Mouse (Mus musculus): Measurements from ENCODE around the gene Cldn15. TPM values are rescaled to one million over a fixed set of nuclear protein-coding genes. Genes with fewer than 3 reads are reported as not detected.
A peak's percentile ranks its signal among the peaks of the same experiment; 100 is the strongest.

Gene Cldn15
- total and polyA plus RNA-seq, 3 experiments, result 0.25 to 0.29 TPM; not detected in 1

DNA sequence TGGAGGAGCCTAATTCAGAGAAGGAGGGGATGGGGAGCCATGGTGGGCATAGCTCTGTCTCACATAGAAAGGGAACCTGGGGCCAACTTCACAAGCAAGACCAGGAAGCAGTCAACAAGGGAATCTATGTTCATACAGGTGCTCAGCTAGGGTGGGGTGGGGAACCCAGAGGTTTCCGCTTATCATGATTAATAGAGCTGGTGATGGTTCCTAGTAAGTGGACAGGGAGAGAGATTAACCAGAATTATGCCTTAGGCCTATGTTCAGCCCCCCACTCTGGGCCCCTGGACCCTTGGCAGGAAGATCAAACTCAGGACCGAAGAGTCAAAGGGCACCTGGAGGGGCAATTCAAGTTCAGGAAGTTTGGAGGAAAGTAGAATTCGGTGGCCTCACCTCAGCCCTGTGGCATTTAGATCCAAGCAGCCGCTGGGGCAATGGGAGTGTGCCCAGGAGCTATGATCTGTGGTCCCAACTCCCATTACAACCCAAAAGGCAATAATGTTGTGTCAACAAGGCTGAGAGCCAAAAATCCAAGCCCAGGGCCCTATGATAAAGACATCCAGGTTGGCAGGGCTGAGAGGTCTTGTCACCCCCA lies 542 bp downstream of the Cldn15 start:
- H3K9ac ChIP-seq (ENCODE audit: insufficient read depth, low read depth), result no peak overlapping the region
- H3K4me2 ChIP-seq (ENCODE audit: insufficient read depth, low read depth, poor library complexity, severe bottlenecking), result no peak overlapping the region
- H3K4me3 ChIP-seq (replicated peaks in 1 of 3; ENCODE audit: low read depth in 2 of 3, low read length in 2 of 3, poor library complexity in 1 of 3), result no peak overlapping the region
- TF ChIP-seq POLR2AphosphoS2 (IDR thresholded peaks at IDR 0.05; ENCODE audit: low read depth, low read length) (0 out of 2 replicates have a peak, but pooled peaks have one; percentile 51), TBP (conservative IDR thresholded peaks at IDR 0.05; ENCODE audit: low read depth, low read length) (no peak)
- H3K27ac ChIP-seq (ENCODE audit: insufficient read depth, low read depth), result no peak overlapping the region
- no peak for DNase-seq (ENCODE audit: extremely low read depth)
- peaks cover 0 to 9% of the 10 kb centered on the region in 2 experiments; a peak in 2 of 4 replicates for H3K4me1 ChIP-seq (ENCODE audit: control insufficient read depth in 1 of 2, insufficient read depth in 2 of 2)
- in situ Hi-C loops (cut with MboI; ENCODE audit: low pct_ligation_motif_present, low pct_unique_long_range_greater_than_20kb, low sequenced_read_pairs), result no loop called here
- peaks cover 35 to 69% of the 10 kb centered on the region in 2 experiments for H3K36me3 ChIP-seq (replicated peaks in 1 of 2; ENCODE audit: control insufficient read depth in 1 of 2, insufficient read depth in 1 of 2, low read length in 1 of 2)
- H3K9me3 ChIP-seq (replicated peaks; ENCODE audit: low read length), result no peaks in the 10 kb centered on the region
- H3K79me2 ChIP-seq (replicated peaks; ENCODE audit: control insufficient read depth, extremely low read depth, insufficient read depth, poor library complexity, severe bottlenecking), result no peaks in the 10 kb centered on the region
- dilution Hi-C loops (cut with MboI; ENCODE audit: extremely low pct_ligation_motif_present, extremely low pct_unique_long_range_greater_than_20kb, low sequenced_read_pairs), result no loop called here
- no peaks in the 10 kb centered on the region for H3K27me3 ChIP-seq (replicated peaks)

DNA sequence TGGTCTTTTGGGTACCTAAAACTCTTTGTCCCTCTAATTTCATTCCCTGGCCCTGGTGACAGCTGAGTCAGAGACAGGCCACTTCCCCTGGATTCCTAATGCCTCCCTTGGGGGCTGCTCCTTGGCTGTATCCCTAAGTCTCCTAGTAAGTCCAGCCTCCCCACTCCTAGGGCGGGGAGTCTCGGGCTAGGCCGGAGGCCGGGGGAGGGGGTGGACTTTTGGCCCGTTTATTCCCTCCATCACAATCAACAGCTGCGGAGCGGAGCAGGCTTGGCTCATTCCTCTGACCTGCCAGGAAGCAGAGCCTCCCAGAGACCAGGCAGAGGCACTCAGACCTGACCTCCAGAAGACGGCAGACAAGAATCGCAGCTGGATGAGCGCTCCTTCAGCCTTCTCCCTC lies 1.2 kb downstream of the Cldn15 start:
- peaks cover 35 to 69% of the 10 kb centered on the region in 2 experiments for H3K36me3 ChIP-seq (replicated peaks in 1 of 2; ENCODE audit: control insufficient read depth in 1 of 2, insufficient read depth in 1 of 2, low read length in 1 of 2)
- H3K9ac ChIP-seq (ENCODE audit: insufficient read depth, low read depth), result no peak overlapping the region
- no peak overlapping the region for H3K27ac ChIP-seq (ENCODE audit: insufficient read depth, low read depth)
- in situ Hi-C loops (cut with MboI; ENCODE audit: low pct_ligation_motif_present, low pct_unique_long_range_greater_than_20kb, low sequenced_read_pairs) (no loop called here), dilution Hi-C loops (cut with MboI; ENCODE audit: extremely low pct_ligation_motif_present, extremely low pct_unique_long_range_greater_than_20kb, low sequenced_read_pairs) (no loop called here)
- H3K4me1 ChIP-seq (ENCODE audit: control insufficient read depth in 1 of 2, insufficient read depth in 2 of 2), result peaks cover 0 to 9% of the 10 kb centered on the region in 2 experiments; a peak in 2 of 4 replicates
- no peak for DNase-seq (ENCODE audit: extremely low read depth)
- H3K4me3 ChIP-seq (replicated peaks in 1 of 3; ENCODE audit: low read depth in 2 of 3, low read length in 2 of 3, poor library complexity in 1 of 3), result no peak overlapping the region
- no peak overlapping the region for H3K4me2 ChIP-seq (ENCODE audit: insufficient read depth, low read depth, poor library complexity, severe bottlenecking)
- H3K27me3 ChIP-seq (replicated peaks), result no peaks in the 10 kb centered on the region
- H3K9me3 ChIP-seq (replicated peaks; ENCODE audit: low read length), result no peaks in the 10 kb centered on the region
- TF ChIP-seq UBTF (IDR thresholded peaks at IDR 0.05; ENCODE audit: low read depth, low read length) (no peak), POLR2A (IDR thresholded peaks at IDR 0.05; ENCODE audit: low read depth, low read length) (peak; percentile 26; the same call in 1 of the 2 replicates)
- no peaks in the 10 kb centered on the region for H3K79me2 ChIP-seq (replicated peaks; ENCODE audit: control insufficient read depth, extremely low read depth, insufficient read depth, poor library complexity, severe bottlenecking)

- Histone ChIP-seq H3K4me2 (ENCODE audit: insufficient read depth, low read depth, poor library complexity, severe bottlenecking) (no peak overlapping the region), H3K79me2 (replicated peaks; ENCODE audit: control insufficient read depth, extremely low read depth, insufficient read depth, poor library complexity, severe bottlenecking) (no peaks in the 10 kb centered on the region), H3K9me3 (replicated peaks; ENCODE audit: low read length) (no peaks in the 10 kb centered on the region), H3K4me3 (replicated peaks in 1 of 3; ENCODE audit: low read depth in 2 of 3, low read length in 2 of 3, poor library complexity in 1 of 3) (no peak overlapping the region), H3K4me1 (ENCODE audit: control insufficient read depth in 1 of 2, insufficient read depth in 2 of 2) (no peaks in the 10 kb centered on the region), H3K36me3 (replicated peaks in 1 of 2; ENCODE audit: control insufficient read depth in 1 of 2, insufficient read depth in 1 of 2, low read length in 1 of 2) (peaks cover 9 to 47% of the 10 kb centered on the region in 2 experiments), H3K27me3 (replicated peaks) (no peaks in the 10 kb centered on the region), H3K27ac (ENCODE audit: insufficient read depth, low read depth) (no peak overlapping the region), H3K9ac (ENCODE audit: insufficient read depth, low read depth) (no peak overlapping the region)
- in situ Hi-C loops (cut with MboI; ENCODE audit: low pct_ligation_motif_present, low pct_unique_long_range_greater_than_20kb, low sequenced_read_pairs), result no loop called here
- dilution Hi-C loops (cut with MboI; ENCODE audit: extremely low pct_ligation_motif_present, extremely low pct_unique_long_range_greater_than_20kb, low sequenced_read_pairs), result no loop called here
- TF ChIP-seq ELF1 (IDR thresholded peaks at IDR 0.05; ENCODE audit: low read depth, low read length) (no peak), MAFK (IDR thresholded peaks at IDR 0.05; ENCODE audit: insufficient replicate concordance, low read length) (no peak), MAX (IDR thresholded peaks at IDR 0.05; ENCODE audit: low read length) (no peak), CTCF (conservative IDR thresholded peaks at IDR 0.05 in 1 of 2, IDR thresholded peaks at IDR 0.05 in 1 of 2; ENCODE audit: low read depth in 2 of 2, low read length in 2 of 2) (peak; percentile 49 to 91), MAZ (IDR thresholded peaks at IDR 0.05; ENCODE audit: low read depth, low read length) (no peak), JUND (conservative IDR thresholded peaks at IDR 0.05; ENCODE audit: low read depth, low read length) (no peak), SMC3 (IDR thresholded peaks at IDR 0.05; ENCODE audit: low read depth, low read length) (peak; percentile 90), RCOR1 (conservative IDR thresholded peaks at IDR 0.05; ENCODE audit: low read depth, low read length) (no peak), HCFC1 (IDR thresholded peaks at IDR 0.05; ENCODE audit: low read depth, low read length) (no peak), ZMIZ1 (IDR thresholded peaks at IDR 0.05; ENCODE audit: low read depth, low read length) (no peak), ZKSCAN1 (IDR thresholded peaks at IDR 0.05; ENCODE audit: borderline replicate concordance, low read depth, low read length) (no peak), RAD21 (IDR thresholded peaks at IDR 0.05; ENCODE audit: low read depth, low read length) (peak; percentile 82), ZC3H11A (IDR thresholded peaks at IDR 0.05; ENCODE audit: low read depth, low read length) (no peak), NRF1 (IDR thresholded peaks at IDR 0.05; ENCODE audit: low read depth, low read length) (no peak), IRF4 (IDR thresholded peaks at IDR 0.05; ENCODE audit: low read depth, low read length) (no peak), CHD2 (IDR thresholded peaks at IDR 0.05; ENCODE audit: low read length) (no peak), BHLHE40 (IDR thresholded peaks at IDR 0.05; ENCODE audit: low read depth, low read length) (no peak), ETS1 (conservative IDR thresholded peaks at IDR 0.05; ENCODE audit: low read depth, low read length) (no peak)
- DNase-seq (ENCODE audit: extremely low read depth), result peak; percentile 77
Measured at GRCm38 (mm10) chr5:136970703-136971102, 4.3 kb downstream of the Cldn15 start.
